Mouse (Mus musculus) urinary bladder, postnatal 10 days (tissue): ENCODE results near the gene 2310039H08Rik.
"Not testable (repeated sequence)": the region's sequence is repeated elsewhere in the genome, so short reads cannot be mapped to it uniquely, and the experiment has no call there.

ENCODE experiments used
- DNase-seq: peaks from one replicate; pipeline ENCODE4 v3.0.0; 2022; ENCODE audit warnings: low spot score

The 2310039H08Rik gene

DNA sequence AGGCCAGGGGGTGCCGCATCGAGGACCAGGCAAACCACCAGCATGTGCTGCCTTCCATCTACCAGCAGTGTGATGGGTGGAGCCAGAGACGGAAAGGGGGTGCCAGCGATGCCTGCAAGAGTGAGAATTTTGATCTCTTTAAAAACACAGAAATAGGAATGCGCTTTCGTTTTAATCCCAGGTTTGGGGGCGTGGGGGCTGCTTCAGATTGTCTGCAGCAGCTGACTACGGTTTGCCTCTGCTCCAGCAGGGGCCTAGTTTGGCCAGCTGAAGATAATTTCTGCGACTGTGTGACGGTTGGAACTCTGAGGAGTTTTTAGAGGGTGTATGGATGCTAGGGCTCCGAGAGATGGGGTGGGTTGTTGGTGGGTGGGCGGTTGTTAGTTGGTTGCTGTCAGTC lies 13.7 kb upstream of the 2310039H08Rik start:
- no peak for DNase-seq

DNA sequence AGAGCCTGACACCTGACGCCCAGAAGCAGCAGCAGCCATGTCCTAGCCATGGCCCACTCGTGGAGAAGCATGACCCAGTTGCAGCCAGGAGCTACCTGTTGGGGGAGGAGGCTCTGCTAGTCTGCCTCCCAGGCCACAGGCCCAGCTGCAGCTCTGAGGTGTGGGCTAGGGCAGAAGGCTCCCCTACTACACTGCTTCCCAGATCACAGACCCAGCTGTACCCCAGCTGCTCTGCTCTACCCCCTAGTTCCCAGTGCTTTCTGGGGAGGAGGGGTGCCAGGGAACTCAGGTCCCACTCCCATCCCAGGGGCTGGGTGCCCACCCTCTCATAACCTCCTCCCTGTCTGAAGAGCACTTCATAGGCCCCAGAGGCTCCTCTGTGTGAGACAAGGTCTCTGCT lies 8.9 kb upstream of the 2310039H08Rik start, which contains the start of gene Ptcra:
Ptcra (minus strand) TSS at position 169 of the 400 bp plus-strand sequence.
- no peak for DNase-seq

DNA sequence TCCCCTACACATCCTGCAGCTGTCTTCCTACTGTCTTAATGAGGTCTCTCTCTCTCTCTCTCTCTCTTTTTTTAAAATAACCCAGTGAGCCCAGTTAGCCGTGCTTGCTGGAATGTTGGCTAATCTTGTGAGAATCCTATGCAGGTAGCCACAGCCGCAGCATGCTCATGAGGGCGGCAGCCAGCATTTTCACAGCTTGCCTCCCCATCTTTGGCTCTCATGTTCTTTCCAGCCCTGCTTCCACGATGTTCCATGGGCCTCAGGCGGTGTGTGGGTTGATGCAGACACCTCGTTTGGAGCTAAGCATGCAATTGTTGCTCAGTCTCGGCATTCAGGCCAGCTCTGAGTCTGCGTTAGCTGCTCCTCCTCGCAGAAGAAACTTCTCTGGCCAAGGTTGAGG lies 7.5 kb upstream of the 2310039H08Rik start:
- not testable (repeated sequence) for DNase-seq

DNA sequence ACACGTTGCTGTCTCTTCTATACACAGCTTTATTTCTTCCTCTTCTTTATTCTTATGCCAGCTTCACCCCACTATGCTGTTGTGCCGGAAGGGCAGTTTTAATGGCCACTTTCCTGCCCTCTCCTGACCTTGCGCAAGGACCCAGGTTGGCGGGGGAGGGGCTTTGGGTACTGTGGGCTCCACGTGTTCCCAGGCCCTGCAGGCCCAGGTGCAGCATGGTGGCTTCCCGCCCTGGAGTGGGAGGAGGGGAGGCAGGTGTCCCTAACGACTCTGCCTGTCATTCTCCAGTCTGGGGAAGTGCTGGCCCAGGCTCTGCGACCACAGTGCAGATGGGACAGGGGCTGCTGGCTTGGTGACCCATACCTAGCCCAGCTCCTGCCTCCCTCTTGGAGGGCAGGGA lies 4.6 kb upstream of the 2310039H08Rik start:
- DNase-seq: no peak

DNA sequence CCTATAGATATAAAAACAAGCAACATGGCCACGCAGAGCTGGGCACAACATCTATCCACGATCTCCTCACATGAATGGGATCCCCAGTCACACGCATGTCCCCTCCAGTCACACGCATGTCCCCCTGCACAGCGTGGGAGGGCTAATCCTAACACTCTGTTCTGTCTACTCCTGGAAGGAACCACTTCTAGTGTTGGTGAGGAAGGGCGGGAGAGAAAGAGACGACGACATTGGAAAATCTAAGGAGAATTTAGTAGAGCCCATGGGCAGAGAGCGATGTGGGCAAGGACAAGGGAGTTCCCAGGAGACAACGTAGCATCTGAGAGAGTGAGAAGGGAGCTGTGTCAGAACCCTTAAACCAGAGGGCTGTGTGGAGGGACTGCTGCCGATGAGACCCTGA lies 1.9 kb upstream of the 2310039H08Rik start:
- no peak for DNase-seq

DNA sequence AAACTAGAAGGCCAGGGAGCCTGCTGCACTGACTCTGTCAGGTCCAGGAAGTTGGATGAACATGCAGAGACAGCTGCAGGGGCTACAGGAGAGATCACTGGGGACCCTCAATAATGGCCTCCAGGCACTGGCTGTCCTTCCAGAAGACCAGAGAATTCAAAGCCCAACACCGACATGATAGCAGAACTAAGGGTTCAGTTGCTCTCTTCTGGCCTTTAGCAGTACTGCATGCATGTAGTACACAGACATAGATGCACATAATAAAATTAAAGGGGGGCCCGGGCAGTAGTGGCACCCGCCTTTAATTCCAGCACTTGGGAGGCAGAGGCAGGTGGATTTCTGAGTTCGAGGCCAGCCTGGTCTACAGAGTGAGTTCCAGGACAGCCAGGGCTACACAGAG lies 1.4 kb upstream of the 2310039H08Rik start:
- DNase-seq: no peak

DNA sequence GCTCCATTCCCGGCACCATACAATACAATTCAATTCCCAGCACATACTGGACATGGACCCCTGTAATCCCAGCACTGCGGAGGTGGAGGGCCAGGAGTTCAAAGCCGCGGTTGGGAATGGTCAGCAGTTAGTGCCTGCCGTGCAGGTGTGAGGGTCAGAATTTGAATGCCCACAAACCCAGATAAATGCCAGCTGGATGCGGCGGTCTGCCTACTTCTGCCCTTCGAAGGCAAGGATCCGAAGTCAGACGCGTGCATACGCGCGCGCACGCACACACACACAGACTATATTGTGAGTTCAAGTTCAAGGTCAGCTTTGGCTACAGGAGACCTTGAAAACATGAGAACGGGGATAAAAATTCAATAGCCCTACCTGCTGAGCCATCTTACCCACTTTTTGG lies 819 bp upstream of the 2310039H08Rik start:
- no peak for DNase-seq

DNA sequence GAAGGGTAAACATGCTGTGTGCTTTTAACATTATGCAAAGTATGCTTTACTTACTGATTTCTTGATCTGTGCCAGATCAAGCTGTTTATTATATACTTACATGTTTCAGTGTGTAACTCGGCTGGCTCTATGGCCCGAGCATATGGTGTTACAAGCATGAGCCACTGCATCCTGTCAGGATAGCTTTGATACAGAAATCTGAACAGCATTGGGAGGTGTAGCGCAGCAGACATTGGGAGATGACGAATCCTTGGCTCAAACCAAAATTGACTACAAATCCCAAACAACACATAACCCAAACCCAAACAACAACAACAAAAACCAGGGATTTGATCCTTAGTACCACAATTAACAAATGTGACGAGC lies 414 bp upstream of the 2310039H08Rik start:
- DNase-seq: no peak

DNA sequence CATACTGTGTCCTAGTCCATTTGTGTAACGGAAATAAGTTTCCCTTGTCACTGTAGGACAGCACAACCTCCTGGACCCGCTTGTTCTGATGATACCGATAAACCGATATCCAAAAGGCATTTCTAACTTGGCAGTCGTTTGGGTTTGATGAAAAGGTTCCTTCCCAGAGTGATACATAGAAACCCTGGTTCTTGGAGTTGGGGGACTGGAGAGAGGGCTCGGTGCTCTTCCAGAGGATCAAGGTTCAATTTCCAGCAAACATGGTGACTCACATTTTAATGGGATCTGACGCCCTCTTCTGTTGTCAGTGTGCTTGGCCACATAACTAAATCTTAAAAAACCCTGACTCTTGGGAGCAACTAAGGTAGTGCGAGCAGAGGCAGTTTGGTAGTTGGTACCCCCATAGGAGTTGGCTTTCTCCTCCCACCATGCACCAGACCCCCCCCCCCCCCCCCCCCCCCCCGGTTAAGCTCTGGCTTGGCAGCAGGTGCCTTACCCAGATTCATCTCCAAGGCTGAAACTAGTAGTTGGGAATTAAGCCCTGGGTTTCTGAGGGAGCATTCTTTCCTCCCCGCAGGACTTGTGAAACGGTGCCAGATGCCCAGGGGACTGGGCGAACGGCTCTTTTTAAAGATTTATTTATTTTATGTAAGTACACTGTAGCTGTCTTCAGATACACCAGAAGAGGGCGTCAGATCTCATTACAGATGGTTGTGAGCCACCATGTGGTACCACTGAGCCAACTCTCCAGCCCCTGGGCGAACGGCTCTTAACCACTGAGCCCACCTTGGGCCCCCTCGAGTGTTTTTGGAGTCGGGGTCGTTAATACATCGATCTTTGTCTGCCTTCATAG lies 1.1 kb downstream of the 2310039H08Rik start:
- DNase-seq: no peak

DNA sequence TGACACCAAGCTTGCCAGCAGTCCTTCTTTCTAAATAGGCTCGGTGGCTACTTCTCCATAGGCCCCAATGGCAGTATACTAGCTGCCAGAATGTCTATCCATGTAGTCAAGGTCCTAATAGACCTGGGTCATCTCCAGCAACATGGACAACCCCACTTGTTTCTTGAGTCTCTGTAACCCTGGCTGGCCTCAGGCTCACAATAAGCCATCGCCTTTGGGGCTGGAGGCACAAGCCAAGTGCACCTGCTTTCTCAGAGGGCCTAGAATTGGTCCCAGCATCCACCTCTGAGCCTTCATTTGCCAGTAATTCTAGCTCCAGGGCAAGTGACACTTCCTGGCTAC lies 1.7 kb downstream of the 2310039H08Rik start:
- no peak for DNase-seq

DNA sequence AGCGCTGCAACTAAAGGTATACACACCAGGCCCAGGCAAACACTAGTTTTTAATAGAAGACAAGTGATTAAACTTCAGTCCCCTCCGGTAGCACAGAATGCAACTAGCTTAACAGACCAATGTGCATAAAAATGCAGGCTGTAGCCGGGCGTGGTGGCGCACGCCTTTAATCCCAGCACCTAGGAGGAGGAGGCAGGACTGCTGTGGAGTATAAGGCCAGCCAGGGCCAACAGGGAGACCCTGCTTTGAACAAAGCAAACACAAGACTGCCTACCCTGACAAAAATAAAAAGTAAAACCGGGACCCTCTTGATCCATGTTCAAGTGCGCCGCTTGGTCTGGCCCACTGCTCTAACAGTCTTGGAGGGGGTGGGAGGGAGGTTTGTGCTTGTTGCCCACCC lies 2.6 kb downstream of the 2310039H08Rik start:
- DNase-seq: no peak

DNA sequence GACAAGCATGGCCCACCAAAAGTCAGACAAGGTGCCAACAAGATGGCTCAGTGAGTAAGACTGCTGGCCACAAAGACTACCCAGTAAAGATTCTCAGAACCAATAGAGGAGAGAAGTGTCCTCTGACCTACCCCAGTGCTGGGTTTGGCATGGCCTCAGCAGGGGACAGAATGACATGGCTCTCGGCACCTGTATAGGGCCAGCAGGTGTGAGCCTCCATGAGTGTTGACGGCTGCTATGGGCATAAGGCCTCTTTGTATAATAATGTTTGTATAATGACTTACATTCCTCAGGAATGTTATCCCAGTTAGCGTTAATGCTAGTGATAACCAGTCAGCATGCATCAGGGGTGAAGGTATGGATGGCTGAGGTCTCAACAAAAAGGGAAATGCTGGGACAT lies 3.7 kb downstream of the 2310039H08Rik start:
- DNase-seq: no peak

DNA sequence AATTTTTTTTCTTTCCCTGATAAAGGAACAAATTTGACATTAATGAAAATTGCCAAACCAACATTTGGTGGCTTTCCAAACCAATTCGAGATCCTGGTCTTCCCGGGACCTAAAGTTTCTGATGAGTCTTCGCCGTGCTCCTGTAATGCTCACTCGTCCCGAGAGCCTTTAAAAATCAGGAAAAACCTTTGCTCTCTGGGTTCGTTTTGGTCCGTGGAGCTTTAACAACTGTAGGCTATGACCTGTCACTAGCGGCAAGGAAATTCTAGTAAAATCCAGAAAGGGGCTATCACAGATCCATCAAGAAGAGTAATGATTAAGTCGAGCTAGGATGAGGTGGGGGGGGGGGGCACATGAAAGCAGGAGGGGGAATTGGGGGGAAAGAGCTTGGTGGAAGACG lies 9.4 kb downstream of the 2310039H08Rik start:
- no peak for DNase-seq

DNA sequence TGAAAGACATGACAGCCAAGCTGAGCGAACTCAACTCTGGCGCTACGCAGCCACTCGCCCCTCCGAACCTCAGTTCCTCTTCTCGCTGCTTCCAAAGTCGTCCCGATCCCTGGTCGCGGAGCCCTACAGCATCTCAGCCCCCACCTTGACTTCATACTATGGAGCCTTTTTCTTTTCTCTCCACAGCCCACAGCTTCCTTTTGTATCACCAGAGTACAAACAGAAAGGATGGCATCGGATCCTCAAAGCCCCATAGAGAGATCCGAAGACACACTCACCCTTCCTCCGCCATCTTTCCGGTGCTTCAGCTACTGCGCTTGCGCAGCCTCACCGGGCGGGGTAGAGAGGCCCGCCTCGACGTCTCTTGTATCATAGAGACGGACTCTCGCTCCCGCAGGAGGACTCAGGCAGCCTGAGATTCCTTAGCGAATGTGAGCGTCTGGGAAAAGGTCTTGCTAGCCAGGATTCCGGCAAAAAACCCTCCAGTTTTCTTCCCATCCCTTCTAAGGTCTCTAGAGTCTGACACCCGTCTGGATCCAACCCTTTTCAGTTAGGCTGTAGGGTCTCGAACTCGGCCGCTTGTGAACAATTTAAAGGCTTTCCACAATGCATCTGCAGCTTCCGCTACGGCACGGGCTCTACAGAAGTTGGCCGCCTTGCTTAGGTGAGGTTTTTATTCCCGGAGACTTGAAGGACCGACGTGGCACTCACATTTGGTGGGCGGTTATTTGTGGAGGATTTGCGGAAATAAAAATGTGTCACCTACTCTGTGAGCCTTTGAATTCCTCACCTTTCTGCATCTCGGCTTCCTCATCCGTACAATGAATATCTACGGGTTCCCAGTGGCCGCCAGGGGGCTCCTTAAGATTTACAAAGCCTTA lies 10.1 kb downstream of the 2310039H08Rik start, which contains the start of gene Rpl7l1:
Rpl7l1 (minus strand) TSS at position 332 of the 881 bp plus-strand sequence.
- DNase-seq: peak; percentile 65

DNA sequence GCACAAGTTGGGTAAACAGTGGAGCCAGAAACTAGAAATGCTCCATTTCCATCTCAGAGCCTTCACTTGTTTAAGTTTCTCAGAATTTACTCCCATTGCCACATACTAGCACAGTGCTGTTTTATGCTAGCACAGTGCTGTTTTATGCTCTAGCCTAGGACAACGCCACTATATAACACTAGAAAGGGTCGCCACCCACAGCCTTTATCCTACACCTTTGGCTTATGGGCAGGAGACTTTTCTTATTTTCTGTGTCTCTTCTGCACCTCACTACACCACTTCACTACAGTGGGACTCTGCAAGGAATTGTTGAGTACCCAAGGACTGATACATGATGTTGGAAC lies 10.8 kb downstream of the 2310039H08Rik start:
- DNase-seq: no peak

DNA sequence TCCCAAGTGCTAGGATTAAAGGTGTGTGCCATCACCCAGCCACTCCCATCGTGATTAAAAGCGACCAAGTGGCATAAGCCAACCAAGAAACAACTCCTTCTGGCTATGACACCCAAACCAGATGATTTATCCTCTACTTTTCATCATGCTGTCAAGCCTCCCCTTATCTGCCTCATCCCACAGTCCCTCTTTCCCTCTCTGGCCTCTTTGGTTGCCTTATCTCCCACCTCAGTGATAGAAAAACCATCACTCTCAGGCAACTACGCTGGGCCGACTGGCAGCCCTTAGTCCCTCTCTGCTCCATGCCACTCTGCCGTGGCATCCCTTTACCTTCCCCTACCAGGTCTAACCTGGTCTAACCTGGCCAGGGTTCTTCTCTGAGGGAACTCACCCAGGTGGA lies 14.5 kb downstream of the 2310039H08Rik start:
- DNase-seq: no peak

DNA sequence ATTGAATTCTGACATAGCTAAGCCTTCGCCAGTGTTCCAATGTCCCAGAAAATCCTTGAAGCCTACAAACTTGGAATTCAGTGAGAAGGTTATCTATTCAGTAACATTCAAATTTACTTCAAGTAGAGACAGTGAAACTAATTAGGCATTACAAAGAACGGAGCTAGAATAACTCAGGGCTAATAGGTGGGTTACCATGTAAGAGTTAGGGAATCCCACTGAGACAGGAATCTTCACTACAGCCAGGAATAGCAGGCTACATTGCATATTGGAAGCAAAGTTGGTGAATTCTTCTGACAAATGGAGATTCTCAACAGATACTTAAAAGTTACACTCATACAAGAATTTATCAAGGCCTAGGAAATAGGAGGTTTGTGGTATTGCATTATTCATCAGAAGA lies 15.5 kb downstream of the 2310039H08Rik start:
- DNase-seq: not testable (repeated sequence)

DNA sequence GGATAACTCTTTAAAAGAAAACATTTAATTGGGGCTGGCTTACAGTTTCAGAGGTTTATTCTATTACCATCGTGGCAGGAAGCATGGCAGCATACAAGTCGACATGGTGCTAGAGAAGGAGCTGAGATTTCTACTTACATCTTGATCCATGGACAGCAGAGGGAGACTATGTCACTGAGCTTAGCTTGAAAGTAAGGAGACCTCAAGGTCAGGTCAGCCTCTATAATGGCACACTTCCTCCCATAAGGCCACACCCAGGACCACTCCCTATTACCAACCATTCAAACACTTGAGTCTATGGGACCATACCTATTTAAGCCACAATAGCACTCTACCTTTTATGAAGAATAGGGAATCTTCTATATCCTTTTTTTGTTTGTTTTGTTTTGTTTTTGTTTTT lies 20.5 kb downstream of the 2310039H08Rik start:
- DNase-seq: no peak

DNA sequence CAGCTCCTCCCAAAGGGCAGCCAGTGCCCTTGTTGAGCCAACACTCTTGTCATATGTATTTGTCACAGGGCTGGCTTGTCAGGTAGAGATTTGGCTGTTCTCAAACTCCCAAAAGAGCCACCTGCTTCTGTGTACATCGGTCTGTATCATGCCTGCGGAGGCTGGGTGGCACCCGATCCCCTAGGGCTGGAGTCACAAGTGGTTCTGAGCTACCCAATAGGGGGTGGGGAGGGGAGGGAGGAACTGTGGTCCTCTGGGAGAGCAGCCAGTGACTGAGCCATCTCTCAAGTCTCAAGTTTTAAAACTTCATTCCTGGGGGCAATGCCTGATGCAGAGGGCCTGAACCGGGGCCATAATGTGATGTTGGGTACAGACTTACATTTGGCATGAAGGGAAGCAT lies 24.3 kb downstream of the 2310039H08Rik start:
- no peak for DNase-seq

DNA sequence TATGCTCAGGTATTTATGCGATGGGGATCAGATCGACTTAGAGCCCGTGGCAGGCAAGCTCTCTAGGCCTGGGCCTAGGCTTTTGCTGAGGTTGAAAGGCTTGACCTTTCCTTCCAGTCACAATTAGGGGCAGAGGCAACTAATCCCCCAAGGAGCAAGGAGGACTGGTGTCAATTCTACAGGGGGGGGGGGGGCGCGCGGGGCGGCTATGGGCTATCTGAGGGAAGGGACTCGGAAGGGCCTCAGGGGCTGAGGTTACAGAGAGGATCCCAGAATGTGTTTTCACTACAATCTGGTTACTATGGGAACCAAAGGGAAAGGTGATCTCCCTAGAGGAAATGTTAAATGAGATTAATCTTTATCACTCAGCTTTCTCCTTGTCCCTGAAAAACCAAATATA lies 25.0 kb downstream of the 2310039H08Rik start:
- DNase-seq: no peak

DNA sequence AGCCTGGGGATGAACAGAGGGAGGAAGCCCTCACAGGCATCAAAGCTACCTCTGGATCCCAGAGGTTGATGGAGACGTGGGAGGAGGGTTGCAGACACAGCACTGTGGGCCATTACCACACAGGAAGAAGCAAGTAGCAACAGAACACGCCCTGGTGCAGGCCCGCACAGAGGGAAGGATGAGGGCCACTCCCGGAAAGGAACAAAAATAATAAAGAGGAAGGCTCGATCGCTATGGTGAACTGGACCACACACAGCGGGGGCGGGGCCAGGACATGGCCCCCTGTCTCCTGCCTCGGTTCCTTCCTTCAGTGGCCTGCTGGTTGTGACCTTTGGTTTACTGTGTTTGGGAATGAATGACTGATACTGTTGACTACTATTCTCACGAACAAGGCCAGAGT lies 27.2 kb downstream of the 2310039H08Rik start:
- DNase-seq: no peak

DNA sequence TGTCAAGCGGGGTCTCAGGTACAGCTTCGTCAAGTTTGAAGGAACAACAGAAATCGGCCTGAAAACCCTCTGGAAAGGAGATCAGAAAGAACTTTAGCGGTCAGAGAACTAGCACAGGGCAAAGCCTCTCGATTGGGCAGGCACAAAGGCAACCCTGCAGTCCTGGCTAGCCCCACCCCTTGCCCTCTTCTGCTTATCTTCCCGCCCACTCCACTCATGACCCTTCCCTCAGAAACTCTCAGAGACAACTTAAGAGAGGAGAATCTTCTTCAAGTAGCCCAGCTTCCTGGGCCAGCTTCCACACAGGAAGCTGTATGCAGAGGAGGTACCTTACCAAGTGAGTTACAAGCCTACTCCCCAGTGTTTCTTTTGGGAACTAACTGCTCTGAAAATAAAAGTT lies 29.3 kb downstream of the 2310039H08Rik start:
- no peak for DNase-seq

DNA sequence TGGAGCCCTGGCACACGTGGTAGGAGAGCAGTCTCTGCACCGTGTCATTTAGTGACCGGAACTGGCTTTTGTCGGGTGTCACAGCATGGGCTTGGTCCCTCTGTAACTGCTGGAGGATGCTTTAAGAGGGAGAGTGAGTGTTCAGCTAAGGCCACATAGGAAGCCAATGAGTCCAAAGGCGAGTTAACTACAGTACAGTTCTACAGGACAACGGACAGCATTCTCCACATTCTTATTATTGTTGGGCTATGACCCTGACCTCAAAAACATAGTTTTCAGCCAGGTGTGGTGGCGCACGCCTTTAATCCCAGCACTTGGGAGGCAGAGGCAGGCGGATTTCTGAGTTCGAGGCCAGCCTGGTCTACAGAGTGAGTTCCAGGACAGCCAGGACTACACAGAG lies 35.9 kb downstream of the 2310039H08Rik start:
- no peak for DNase-seq
